Mouse (Mus musculus) midbrain, embryonic 13.5 days (tissue): ENCODE measurements at regions not wholly inside any gene's neighbourhood (a gene's known extent, or its start where the extent isn't known, plus 50 kb on each side); places are given as distances from the start of the nearest gene placed in this dataset.
"Not testable (repeated sequence)": the region's sequence is repeated elsewhere in the genome, so short reads cannot be mapped to it uniquely, and the experiment has no call there.

Experiments used
- ATAC-seq: fragments of 200-750 bp; cut with Nextera tagmentation; 2 replicates; pipeline ENCODE4 v1.8.0; 2017; ENCODE audit warnings: mild to moderate bottlenecking, moderate TSS enrichment, moderate library complexity
- H3K27ac ChIP-seq: fragments of 300-500 bp; sonication (generic); 2 replicates; pipeline ENCODE4 v1.5.1; 2015; ENCODE audit warnings: inconsistent platforms, mild to moderate bottlenecking, moderate library complexity
- H3K27me3 ChIP-seq: fragments of 300-500 bp; sonication (generic); 2 replicates; pipeline ENCODE4 v1.6.1; 2015; ENCODE audit warnings: mild to moderate bottlenecking, inconsistent platforms
- H3K36me3 ChIP-seq: fragments of 300-500 bp; sonication (generic); 2 replicates; pipeline ENCODE4 v1.6.1; 2015; ENCODE audit warnings: mild to moderate bottlenecking, inconsistent platforms
- H3K4me1 ChIP-seq: fragments of 300-500 bp; sonication (generic); replicated peaks from 2 replicates; pipeline ENCODE4 v1.6.1; 2015; ENCODE audit warnings: inconsistent platforms
- H3K4me2 ChIP-seq: fragments of 300-500 bp; sonication (generic); replicated peaks from 2 replicates; pipeline ENCODE4 v1.6.1; 2015; ENCODE audit warnings: moderate library complexity, mild to moderate bottlenecking, inconsistent platforms
- H3K4me3 ChIP-seq: fragments of 300-500 bp; sonication (generic); replicated peaks from 2 replicates; pipeline ENCODE4 v1.5.1; 2015; ENCODE audit warnings: mild to moderate bottlenecking, inconsistent platforms
- H3K9ac ChIP-seq: fragments of 300-500 bp; sonication (generic); replicated peaks from 2 replicates; pipeline ENCODE4 v1.6.1; 2015; ENCODE audit warnings: mild to moderate bottlenecking, inconsistent platforms
- H3K9me3 ChIP-seq: fragments of 300-500 bp; sonication (generic); 2 replicates; pipeline ENCODE4 v1.6.1; 2016; ENCODE audit warnings: mild to moderate bottlenecking, inconsistent platforms
- WGBS: fragments of 180-500 bp; shearing (Covaris S2); methylation state at CpG from one replicate; pipeline ENCODE4 v1.1.7; 2015; 5-methylcytosine and 5-hydroxymethylcytosine counted together

DNA sequence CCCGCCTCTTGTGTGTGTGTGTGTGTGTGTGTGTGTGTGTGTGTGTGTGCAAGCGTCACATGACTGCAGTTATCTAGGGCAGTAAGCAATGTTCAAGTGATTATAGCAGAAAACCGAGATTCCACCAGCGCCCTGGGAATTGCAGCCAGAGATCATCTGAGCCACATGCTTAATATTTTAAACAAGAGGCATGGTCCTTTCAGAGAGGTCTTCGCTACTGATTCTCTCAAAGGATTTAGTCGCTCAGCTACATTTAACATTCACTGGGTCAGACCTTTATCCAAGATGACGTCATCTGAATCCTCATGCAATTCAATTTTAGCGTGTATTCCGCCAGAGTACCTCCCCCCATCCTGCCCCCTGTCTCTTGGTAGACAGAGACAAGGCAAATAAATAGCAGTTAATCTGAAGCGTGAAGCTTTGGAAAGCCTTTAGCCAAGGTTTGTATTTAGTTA lies 104.0 kb upstream of the Gap43 start:
- Histone ChIP-seq H3K9me3 (no peaks in the 10 kb centered on the region; the same call in 1 of the 2 replicates), H3K36me3 (no peaks in the 10 kb centered on the region), H3K4me1 (peaks cover 22% of the 10 kb centered on the region), H3K4me2 (peak overlapping the region; percentile 59), H3K27me3 (no peaks in the 10 kb centered on the region), H3K4me3 (peak overlapping the region; percentile 31), H3K9ac (peak overlapping the region; percentile 51; the same call in 1 of the 2 replicates), H3K27ac (peak overlapping the region; percentile 95)
- 16% methylated on average over 10 of the region's 10 CpGs for WGBS
- ATAC-seq: peak; percentile 83

DNA sequence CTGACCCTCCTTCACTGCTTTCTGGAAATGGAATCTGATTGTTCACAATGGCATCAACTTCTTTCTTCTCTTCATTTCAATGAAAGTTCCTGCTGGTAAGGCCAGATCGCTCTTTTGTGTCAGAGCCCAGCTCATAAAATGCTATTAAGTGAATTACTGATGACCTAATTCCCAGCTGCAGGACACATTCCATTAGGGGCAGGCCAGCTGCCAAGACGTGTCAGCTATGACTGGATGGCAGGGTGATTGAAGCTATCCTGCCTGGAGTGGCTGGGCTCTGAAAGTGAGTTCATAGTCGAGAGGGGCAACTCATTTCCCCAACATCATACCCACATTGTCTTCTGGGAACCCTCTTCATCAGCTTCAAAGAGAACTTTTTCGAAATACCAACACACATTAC lies 100.4 kb upstream of the Gap43 start:
- Histone ChIP-seq H3K9ac (no peak overlapping the region), H3K36me3 (no peaks in the 10 kb centered on the region), H3K27me3 (no peaks in the 10 kb centered on the region), H3K4me2 (no peak overlapping the region), H3K4me3 (no peak overlapping the region), H3K4me1 (peaks cover 21% of the 10 kb centered on the region), H3K27ac (no peak overlapping the region), H3K9me3 (no peaks in the 10 kb centered on the region)
- ATAC-seq: no peak
- 35% methylated on average over 4 of the region's 4 CpGs for WGBS

DNA sequence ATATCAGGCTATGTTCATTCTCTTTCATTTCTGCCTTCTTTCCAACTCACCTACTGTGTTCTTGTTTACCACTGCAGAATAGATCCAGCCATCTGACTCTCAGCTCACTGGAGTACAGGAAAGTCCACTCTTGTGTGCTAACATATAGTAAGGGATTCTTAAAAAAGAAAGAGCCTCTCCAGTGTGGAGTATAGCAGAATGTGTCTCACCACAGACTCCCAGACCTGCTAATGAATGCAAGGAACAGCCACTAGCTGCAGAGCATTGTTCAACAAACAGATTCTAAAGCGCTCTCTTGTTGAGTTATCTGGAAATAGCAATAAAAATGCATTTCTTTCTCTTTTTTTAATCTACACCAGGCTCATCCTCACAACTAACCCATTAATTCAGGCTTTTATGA lies 91.1 kb upstream of the Gap43 start:
- H3K4me3 ChIP-seq: no peak overlapping the region
- H3K9me3 ChIP-seq: no peaks in the 10 kb centered on the region
- H3K4me1 ChIP-seq: no peaks in the 10 kb centered on the region
- H3K4me2 ChIP-seq: no peak overlapping the region
- no peak overlapping the region for H3K27ac ChIP-seq
- no peak for ATAC-seq
- no peaks in the 10 kb centered on the region for H3K27me3 ChIP-seq
- H3K9ac ChIP-seq: no peak overlapping the region
- WGBS: 93% methylated on average over 1 of the region's 1 CpGs
- H3K36me3 ChIP-seq: no peaks in the 10 kb centered on the region

DNA sequence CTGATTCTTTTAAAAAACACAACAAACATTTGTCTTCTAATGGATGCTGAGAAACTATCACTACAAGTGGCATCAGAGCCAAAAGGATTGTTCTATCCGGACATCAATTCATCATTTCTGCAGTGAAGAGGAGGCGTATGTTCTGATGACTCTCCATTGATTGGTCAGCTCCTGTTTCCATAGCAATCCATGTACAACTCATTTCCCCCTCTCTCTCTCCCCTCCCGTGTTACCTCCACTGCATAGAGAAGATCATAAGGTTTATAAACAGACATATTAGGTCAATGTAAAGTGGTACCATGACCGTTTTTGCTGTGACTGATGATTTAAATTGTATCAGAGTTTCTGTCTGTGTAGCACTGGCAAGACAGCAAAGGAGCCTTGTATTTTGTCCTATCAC lies 76.2 kb upstream of the Gap43 start:
- Histone ChIP-seq H3K27me3 (no peaks in the 10 kb centered on the region), H3K4me2 (no peak overlapping the region), H3K27ac (no peak overlapping the region), H3K9me3 (no peaks in the 10 kb centered on the region), H3K4me3 (no peak overlapping the region), H3K36me3 (no peaks in the 10 kb centered on the region), H3K4me1 (peaks cover 10% of the 10 kb centered on the region), H3K9ac (no peak overlapping the region)
- no peak for ATAC-seq
- 68% methylated on average over 4 of the region's 4 CpGs for WGBS

DNA sequence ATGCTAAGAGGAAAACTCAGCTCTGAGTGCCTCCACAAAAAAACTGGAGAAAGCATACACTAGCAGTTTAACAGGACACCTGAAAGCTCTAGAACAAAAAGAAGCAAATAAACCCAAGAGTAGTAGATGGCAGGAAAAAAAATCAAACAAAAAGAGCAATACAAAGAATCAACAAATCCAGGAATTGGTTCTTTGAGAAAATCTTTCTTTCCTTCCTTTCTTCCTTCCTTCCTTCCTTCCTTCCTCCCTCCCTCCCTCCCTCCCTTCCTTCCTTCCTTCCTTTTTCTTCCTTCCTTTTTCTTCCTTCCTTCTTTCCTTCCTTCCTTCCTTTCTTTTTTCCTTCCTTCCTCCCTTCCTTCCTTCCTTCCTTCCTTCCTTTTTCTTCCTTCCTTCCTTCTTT lies 71.6 kb upstream of the Gap43 start:
- not testable (repeated sequence) for H3K27ac ChIP-seq, H3K9me3 ChIP-seq, H3K27me3 ChIP-seq, H3K4me1 ChIP-seq, ATAC-seq, H3K4me3 ChIP-seq, H3K9ac ChIP-seq, H3K36me3 ChIP-seq, H3K4me2 ChIP-seq

DNA sequence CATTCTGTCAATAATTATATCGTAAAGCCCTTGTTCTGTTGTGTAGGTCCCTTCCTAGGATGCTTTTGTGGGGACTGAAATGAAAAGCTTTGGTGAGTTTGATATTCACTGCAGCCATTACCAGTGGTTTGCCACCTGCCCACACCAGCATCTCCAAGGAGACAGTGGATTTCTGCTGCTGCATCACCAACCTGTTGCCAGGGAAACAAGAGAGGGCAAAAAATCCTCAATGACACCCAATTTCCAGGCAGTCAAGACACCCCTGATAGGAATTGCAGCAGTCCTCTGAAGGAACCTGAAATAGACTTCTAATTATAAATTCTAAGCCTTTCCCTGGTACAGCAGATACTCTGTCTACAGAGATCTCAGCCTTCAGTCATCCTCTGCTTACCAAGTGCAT lies 56.1 kb upstream of the Gap43 start:
- H3K27ac ChIP-seq: no peak overlapping the region
- no peak for ATAC-seq
- no peak overlapping the region for H3K4me3 ChIP-seq
- no peaks in the 10 kb centered on the region for H3K36me3 ChIP-seq
- no peaks in the 10 kb centered on the region for H3K9me3 ChIP-seq
- no peaks in the 10 kb centered on the region for H3K27me3 ChIP-seq
- no peak overlapping the region for H3K9ac ChIP-seq
- peaks cover 11% of the 10 kb centered on the region for H3K4me1 ChIP-seq
- 27% methylated on average over 1 of the region's 1 CpGs for WGBS
- no peak overlapping the region for H3K4me2 ChIP-seq
